9 mouse cellular contexts compared by ENCODE assay signal in the genomic region with DNA sequence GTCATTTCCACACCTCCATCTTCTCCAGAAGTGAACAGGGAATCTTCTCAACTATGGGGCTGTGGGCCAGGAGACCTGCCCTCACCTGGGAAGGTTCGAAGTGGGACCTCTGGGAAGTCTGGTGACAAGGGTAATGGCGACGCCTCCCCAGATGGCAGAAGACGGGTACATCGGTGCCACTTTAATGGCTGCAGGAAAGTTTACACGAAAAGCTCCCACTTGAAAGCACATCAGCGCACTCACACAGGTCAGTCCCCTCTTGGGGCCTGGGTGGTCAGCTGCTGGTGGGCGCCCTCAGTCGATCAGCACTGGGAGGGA. TPM values are rescaled to one million over a fixed set of nuclear protein-coding genes. Genes with fewer than 3 reads are reported as not detected.
DNase-seq lines count a peak whose midpoint lies in the region; ATAC-seq and TF ChIP-seq lines count a peak whose summit lies in the region.
"Had no signal": no experiment of that assay in that cellular context is flagged by ENCODE, and none has a peak within 500 bp of the region (broad histone marks: within the 10 kb centered on the region; RNA-seq: fewer than 3 reads in every experiment).

No protein-coding gene starts in this region.

- H3K4me2 ChIP-seq in forebrain, embryonic 14.5 days (ENCODE audit: low read length), result peak overlapping the region; percentile 68
- no peak overlapping the region; the same call in 1 of the 2 replicates for H3K4me2 ChIP-seq in forebrain, embryonic 12.5 days
- peak overlapping the region; percentile 73 for H3K4me2 ChIP-seq in lung, postnatal 0 days (replicated peaks; ENCODE audit: low read depth, low read length)
- H3K4me2 ChIP-seq in hindbrain, embryonic 16.5 days (ENCODE audit: low read length), result peak overlapping the region; percentile 66
- H3K4me2 ChIP-seq in neural tube, embryonic 14.5 days (ENCODE audit: low read depth, low read length), result peak overlapping the region; percentile 66

- H3K4me3 ChIP-seq in forebrain, embryonic 14.5 days (ENCODE audit: low read depth, low read length), result no peak overlapping the region
- no peak overlapping the region for H3K4me3 ChIP-seq in forebrain, embryonic 12.5 days (replicated peaks)
- H3K4me3 ChIP-seq in lung, postnatal 0 days (ENCODE audit: low read depth, low read length), result peak overlapping the region; percentile 94
- peak overlapping the region; percentile 80 for H3K4me3 ChIP-seq in hindbrain, embryonic 16.5 days (ENCODE audit: low read length)
- peak overlapping the region; percentile 69; the same call in 1 of the 2 replicates for H3K4me3 ChIP-seq in neural tube, embryonic 14.5 days (ENCODE audit: low read depth, low read length)

- TF ChIP-seq EP300 in lung, postnatal 0 days (IDR thresholded peaks at IDR 0.05), result no peak

- ATAC-seq in forebrain, embryonic 14.5 days, result no peak
- ATAC-seq in forebrain, embryonic 12.5 days (ENCODE audit: low FRiP score), result no peak
- ATAC-seq in lung, postnatal 0 days, result no peak
- no peak for ATAC-seq in hindbrain, embryonic 16.5 days
- ATAC-seq in neural tube, embryonic 14.5 days (ENCODE audit: low read depth), result no peak

- 96% methylated on average over 9 of the region's 9 CpGs for WGBS in forebrain, embryonic 14.5 days
- WGBS in forebrain, embryonic 12.5 days, result 97% methylated on average over 9 of the region's 9 CpGs
- WGBS in lung, postnatal 0 days, result 79% methylated on average over 9 of the region's 9 CpGs
- 90% methylated on average over 9 of the region's 9 CpGs for WGBS in hindbrain, embryonic 16.5 days
- 93% methylated on average over 9 of the region's 9 CpGs for WGBS in neural tube, embryonic 14.5 days

- H3K36me3 ChIP-seq in forebrain, embryonic 14.5 days (ENCODE audit: control insufficient read depth, insufficient read depth, low read length), result peaks cover 37% of the 10 kb centered on the region
- H3K36me3 ChIP-seq in forebrain, embryonic 12.5 days (replicated peaks), result peaks cover 38% of the 10 kb centered on the region
- H3K36me3 ChIP-seq in lung, postnatal 0 days (ENCODE audit: insufficient read depth, low read length), result peaks cover 30% of the 10 kb centered on the region
- H3K36me3 ChIP-seq in hindbrain, embryonic 16.5 days (ENCODE audit: control insufficient read depth, insufficient read depth, low read length), result peaks cover 19% of the 10 kb centered on the region
- H3K36me3 ChIP-seq in neural tube, embryonic 14.5 days (ENCODE audit: control insufficient read depth, insufficient read depth, low read length), result peaks cover 22% of the 10 kb centered on the region

- H3K4me1 ChIP-seq in forebrain, embryonic 14.5 days (ENCODE audit: control insufficient read depth, insufficient read depth, low read length), result peaks cover 6% of the 10 kb centered on the region; the same call in 1 of the 2 replicates
- peaks cover 28% of the 10 kb centered on the region for H3K4me1 ChIP-seq in forebrain, embryonic 12.5 days
- H3K4me1 ChIP-seq in lung, postnatal 0 days (ENCODE audit: insufficient read depth, low read depth, low read length), result peaks cover 25% of the 10 kb centered on the region
- H3K4me1 ChIP-seq in hindbrain, embryonic 16.5 days (ENCODE audit: control insufficient read depth, insufficient read depth, low read depth, low read length), result peaks cover 21% of the 10 kb centered on the region
- H3K4me1 ChIP-seq in neural tube, embryonic 14.5 days (ENCODE audit: control insufficient read depth, insufficient read depth, low read length), result peaks cover 14% of the 10 kb centered on the region

- DNase-seq in forebrain, embryonic 14.5 days (ENCODE audit: low spot score), result no peak
- no peak for DNase-seq in lung, postnatal 0 days (ENCODE audit: low spot score)
- DNase-seq in lung, adult 18-20 months, result no peak
- DNase-seq in frontal cortex, postnatal 36 days (ENCODE audit: low spot score in 2 of 2), result no peak
- DNase-seq in urinary bladder, postnatal 14 days (ENCODE audit: low spot score), result no peak
- DNase-seq: adrenal gland, adult 8-10 months had no signal

- H3K9ac ChIP-seq in forebrain, embryonic 14.5 days (ENCODE audit: low read length), result no peak overlapping the region
- no peak overlapping the region for H3K9ac ChIP-seq in forebrain, embryonic 12.5 days
- H3K9ac ChIP-seq in lung, postnatal 0 days (replicated peaks; ENCODE audit: low read depth), result no peak overlapping the region
- no peak overlapping the region for H3K9ac ChIP-seq in hindbrain, embryonic 16.5 days (ENCODE audit: low read depth, low read length)
- no peak overlapping the region for H3K9ac ChIP-seq in neural tube, embryonic 14.5 days (replicated peaks; ENCODE audit: low read depth, low read length)

- no peaks in the 10 kb centered on the region for H3K27me3 ChIP-seq in forebrain, embryonic 14.5 days (replicated peaks; ENCODE audit: control insufficient read depth, insufficient read depth, low read length)
- no peaks in the 10 kb centered on the region for H3K27me3 ChIP-seq in forebrain, embryonic 12.5 days
- H3K27me3 ChIP-seq in lung, postnatal 0 days (replicated peaks; ENCODE audit: insufficient read depth, low read length), result no peaks in the 10 kb centered on the region
- no peaks in the 10 kb centered on the region for H3K27me3 ChIP-seq in hindbrain, embryonic 16.5 days (replicated peaks; ENCODE audit: control insufficient read depth, insufficient read depth, low read length)
- peaks cover 3% of the 10 kb centered on the region; the same call in 1 of the 2 replicates for H3K27me3 ChIP-seq in neural tube, embryonic 14.5 days (ENCODE audit: control insufficient read depth, insufficient read depth, low read length)

- H3K9me3 ChIP-seq in forebrain, embryonic 14.5 days (replicated peaks; ENCODE audit: control insufficient read depth, low read length), result no peaks in the 10 kb centered on the region
- no peaks in the 10 kb centered on the region for H3K9me3 ChIP-seq in forebrain, embryonic 12.5 days
- H3K9me3 ChIP-seq in lung, postnatal 0 days (ENCODE audit: low read length), result no peaks in the 10 kb centered on the region
- no peaks in the 10 kb centered on the region for H3K9me3 ChIP-seq in hindbrain, embryonic 16.5 days (ENCODE audit: control insufficient read depth, low read length)
- no peaks in the 10 kb centered on the region for H3K9me3 ChIP-seq in neural tube, embryonic 14.5 days (ENCODE audit: control insufficient read depth, low read length)

- TF ChIP-seq CTCF in lung, postnatal 0 days (IDR thresholded peaks at IDR 0.05), result no peak

- H3K27ac ChIP-seq in forebrain, embryonic 14.5 days (ENCODE audit: low read depth, low read length), result no peak overlapping the region
- no peak overlapping the region for H3K27ac ChIP-seq in forebrain, embryonic 12.5 days
- H3K27ac ChIP-seq in lung, postnatal 0 days (ENCODE audit: low read length), result no peak overlapping the region
- H3K27ac ChIP-seq in hindbrain, embryonic 16.5 days (ENCODE audit: low read depth, low read length), result no peak overlapping the region
- no peak overlapping the region for H3K27ac ChIP-seq in neural tube, embryonic 14.5 days (ENCODE audit: low read depth, low read length)

RNA-seq across cellular contexts. Expression of a gene that starts 3.8 kb away (rescaled TPM):
- polyA plus RNA-seq in forebrain, embryonic 14.5 days (2014; fragmentation: Nextera tagmentation; extraction: Ambion mirVana), result 56.9 and 80.8 TPM in 2 replicates
- polyA plus RNA-seq in forebrain, embryonic 12.5 days (2016; fragmentation: Nextera tagmentation; extraction: Ambion mirVana), result 53.7 and 63.8 TPM in 2 replicates
- polyA plus RNA-seq in lung, postnatal 0 days (2015; fragmentation: Nextera tagmentation; extraction: Ambion mirVana), result 201 and 219 TPM in 2 replicates
- 87.6 and 96.3 TPM in 2 replicates for polyA plus RNA-seq in hindbrain, embryonic 16.5 days (2015; fragmentation: Nextera tagmentation; extraction: Ambion mirVana)
- 83.5 and 97.5 TPM in 2 replicates for polyA plus RNA-seq in neural tube, embryonic 14.5 days (2014; fragmentation: Nextera tagmentation; extraction: Ambion mirVana)

Comparison
In these comparisons a context has a peak if more than half of its experiments do, and no peak if none do; other contexts are left out.
1. H3K4me3 ChIP-seq: peak in lung, postnatal 0 days (single experiment), hindbrain, embryonic 16.5 days (single experiment) and neural tube, embryonic 14.5 days (single experiment); none in forebrain, embryonic 14.5 days (single experiment) and forebrain, embryonic 12.5 days (single experiment).